Mouse (Mus musculus) cerebellum, postnatal 25 days (tissue): ENCODE results near the gene 9030612E09Rik.
A peak's percentile ranks its signal among the peaks of the same experiment; 100 is the strongest.

Experiments
- DNase-seq, 2 experiments: peaks; one replicate each; pipeline ENCODE4 v3.0.0; 2021; ENCODE audit warnings: mixed read lengths in 2 of 2

Gene 9030612E09Rik

GRCm38 (mm10) chr10:43211866-43212265 lies 37.4 kb downstream of the 9030612E09Rik start:
- peak; percentile 19 to 57 for DNase-seq

- no peak for DNase-seq
Observed at GRCm38 (mm10) chr10:43217361-43217900, 42.9 kb downstream of the 9030612E09Rik start.

GRCm38 (mm10) chr10:43220479-43220878 lies 46.0 kb downstream of the 9030612E09Rik start:
- peak in 1 of 2 experiments; percentile 12 for DNase-seq

GRCm38 (mm10) chr10:43220910-43221625 lies 46.6 kb downstream of the 9030612E09Rik start, which contains the start of gene Pdss2:
Gene Pdss2 (plus strand): TSS chr10:43221486.
- DNase-seq = peak; percentile 93 to 94

- peak in 1 of 2 experiments; percentile 67 for DNase-seq
Observed at GRCm38 (mm10) chr10:43221659-43222058, 47.2 kb downstream of the 9030612E09Rik start.

- no peak for DNase-seq
Observed at GRCm38 (mm10) chr10:43223391-43223790, 48.9 kb downstream of the 9030612E09Rik start.
